Mouse (Mus musculus) thymus, postnatal 0 days (tissue): ENCODE data around the gene Nfkb2. TPM values are rescaled to one million over a fixed set of nuclear protein-coding genes. Genes with fewer than 3 reads are reported as not detected.
A peak's percentile ranks its signal among the peaks of the same experiment; 100 is the strongest.

Experiments used
- DNase-seq: peaks from one replicate; pipeline ENCODE4 v3.0.0-alpha.2; 2015; ENCODE audit warnings: low spot score
- polyA plus RNA-seq: library from polyadenylated mRNA; unstranded; fragments of >200 nt; fragmentation: Nextera tagmentation; extraction: Ambion mirVana; gene quantifications from 2 replicates; pipeline ENCODE4 v1.2.1, GENCODE M21; 2015

Gene Nfkb2
- polyA plus RNA-seq, 1 experiment from 2014 or later = 29.1 TPM

DNA sequence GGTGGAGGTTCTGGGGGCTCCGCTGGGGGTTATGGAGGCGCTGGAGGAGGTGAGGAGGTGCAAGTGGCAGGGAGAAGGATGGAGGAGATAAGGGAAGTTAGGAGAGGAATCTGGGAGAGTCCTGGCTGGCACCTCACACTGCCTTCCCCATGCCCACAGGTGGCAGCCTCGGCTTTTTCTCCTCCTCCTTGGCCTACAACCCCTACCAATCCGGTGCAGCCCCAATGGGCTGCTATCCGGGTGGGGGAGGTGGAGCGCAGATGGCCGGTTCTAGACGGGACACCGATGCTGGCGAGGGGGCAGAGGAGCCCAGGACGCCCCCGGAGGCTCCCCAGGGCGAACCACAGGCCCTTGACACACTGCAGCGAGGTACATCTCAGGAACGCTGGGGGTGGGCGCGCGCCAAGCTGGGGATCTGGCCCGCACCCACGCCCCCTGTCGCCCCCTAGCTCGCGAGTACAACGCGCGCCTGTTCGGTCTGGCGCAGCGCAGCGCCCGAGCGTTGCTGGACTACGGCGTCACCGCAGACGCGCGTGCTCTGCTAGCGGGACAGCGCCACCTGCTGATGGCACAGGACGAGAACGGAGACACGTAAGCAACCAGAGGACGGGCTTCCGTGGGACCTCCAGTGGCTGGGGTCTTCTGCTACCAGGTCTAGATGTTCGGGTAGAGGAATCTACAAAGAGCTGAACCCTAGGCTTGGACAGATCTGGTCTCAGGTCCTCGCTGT is 4.8 kb downstream of the Nfkb2 start:
- DNase-seq = peak; percentile 89

DNA sequence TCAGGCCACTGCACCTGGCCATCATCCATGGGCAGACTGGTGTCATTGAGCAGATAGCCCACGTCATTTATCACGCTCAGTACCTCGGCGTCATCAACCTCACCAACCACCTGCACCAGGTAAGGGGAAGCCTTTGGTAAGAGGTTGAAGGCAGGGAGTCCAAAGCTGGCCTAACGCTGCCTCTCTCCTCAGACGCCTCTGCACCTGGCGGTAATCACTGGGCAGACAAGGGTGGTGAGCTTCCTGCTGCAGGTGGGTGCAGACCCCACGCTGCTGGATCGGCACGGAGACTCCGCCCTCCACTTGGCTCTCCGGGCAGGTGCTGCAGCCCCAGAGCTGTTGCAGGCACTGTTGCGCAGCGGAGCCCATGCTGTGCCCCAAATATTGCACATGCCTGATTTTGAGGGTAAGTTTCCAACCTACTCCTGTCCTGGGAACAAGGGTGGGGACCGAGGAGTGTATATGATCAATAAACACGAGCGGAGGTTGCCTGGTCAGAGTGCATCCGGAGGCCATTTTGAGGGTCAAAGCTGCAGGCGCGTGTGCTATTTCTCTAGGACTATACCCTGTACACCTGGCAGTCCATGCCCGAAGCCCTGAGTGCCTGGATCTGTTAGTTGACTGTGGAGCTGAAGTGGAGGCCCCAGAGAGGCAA is 5.7 kb downstream of the Nfkb2 start:
- no peak for DNase-seq

DNA sequence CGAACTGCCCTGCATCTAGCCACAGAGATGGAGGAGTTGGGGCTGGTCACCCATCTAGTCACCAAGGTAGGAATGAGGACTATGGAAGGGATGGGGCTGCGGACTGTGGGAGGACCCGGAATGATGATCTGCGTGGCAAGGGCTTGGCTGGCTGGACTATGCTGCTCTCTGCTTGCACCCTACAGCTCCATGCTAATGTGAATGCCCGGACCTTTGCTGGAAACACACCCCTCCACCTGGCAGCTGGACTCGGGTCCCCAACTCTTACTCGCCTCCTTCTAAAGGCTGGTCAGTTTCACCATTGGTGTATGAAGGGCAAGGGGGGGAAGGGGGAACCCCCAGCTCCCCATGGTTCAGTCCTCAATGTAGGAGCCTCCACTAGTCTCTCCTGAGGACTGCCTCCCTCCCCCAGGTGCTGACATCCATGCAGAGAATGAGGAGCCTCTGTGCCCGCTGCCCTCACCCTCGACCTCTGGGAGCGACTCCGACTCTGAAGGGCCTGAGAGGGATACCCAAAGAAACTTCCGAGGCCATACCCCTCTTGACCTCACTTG is 6.3 kb downstream of the Nfkb2 start:
- no peak for DNase-seq

DNA sequence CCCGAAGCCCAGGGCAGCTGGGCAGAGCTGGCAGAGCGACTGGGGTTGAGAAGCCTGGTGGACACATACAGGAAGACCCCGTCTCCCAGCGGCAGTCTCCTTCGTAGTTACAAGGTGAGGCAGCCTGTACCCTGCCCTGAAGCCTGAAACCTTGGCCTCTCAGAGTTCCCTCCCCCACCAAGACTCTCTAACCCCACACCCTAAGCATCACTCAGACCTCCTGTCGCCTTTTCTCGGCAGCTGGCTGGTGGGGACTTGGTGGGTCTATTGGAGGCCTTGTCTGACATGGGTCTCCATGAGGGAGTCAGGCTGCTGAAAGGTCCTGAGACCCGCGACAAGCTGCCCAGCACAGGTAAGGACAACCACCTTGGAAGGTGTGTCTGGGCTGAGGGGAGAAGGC is 7.2 kb downstream of the Nfkb2 start:
- DNase-seq = no peak

DNA sequence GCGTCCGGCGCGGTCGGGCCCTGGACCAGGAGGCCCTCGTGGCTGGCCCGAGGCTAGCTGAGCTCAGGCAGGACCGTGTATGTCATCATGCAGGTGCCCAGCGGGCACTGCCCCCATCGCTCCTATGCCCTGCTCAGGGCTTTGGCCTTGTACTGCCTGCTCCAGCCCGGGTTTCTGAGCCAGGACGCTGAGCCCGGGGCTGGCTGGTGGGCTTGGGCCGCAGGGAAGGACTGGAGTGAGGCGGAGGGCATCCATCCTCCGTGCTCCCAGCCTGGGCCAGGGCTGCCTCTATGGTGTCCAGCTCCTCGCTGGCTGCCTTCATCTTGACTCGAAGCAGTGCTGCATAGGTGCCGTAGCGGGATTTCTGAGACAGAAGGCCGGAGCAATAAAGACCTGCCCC is 8.4 kb downstream of the Nfkb2 start:
- no peak for DNase-seq

DNA sequence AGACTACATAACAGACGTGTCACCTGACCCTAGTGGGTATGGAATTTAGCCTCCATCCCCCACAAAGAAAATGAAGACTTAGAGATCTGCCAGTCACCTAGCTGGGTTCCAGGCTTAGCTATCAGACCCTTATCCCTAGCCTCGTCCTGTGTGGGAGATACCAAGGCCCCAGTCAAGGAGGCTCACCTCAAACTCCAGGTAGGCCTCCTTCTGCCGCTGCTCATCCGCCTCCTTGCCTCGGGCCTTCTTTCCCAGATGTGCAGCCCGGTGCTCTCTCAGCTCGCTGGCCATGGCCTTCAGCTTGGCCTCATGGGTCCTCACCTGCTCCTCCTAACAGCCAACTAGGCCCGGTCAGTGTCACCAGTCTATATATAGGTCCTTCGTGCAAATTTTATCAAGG is 9.0 kb downstream of the Nfkb2 start:
- no peak for DNase-seq

DNA sequence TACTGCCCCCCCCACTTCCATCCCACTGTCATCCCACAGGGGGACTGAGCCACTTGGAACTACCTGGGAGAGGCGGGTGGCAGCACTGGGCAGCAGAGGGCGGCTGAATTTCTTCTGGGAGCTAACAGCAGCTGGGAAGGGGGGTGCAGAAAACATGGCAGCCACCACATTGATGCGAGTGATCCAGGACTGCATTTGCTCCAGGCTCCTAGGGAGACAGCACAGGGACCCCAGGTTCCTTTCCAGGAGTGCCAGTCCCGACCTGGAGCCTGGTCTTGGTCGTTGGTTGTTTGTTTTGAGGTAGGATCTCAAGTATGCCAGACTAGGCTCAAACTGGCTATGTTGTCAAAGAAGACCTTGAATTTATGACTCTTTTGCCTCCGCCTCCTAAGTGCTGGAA is 9.5 kb downstream of the Nfkb2 start:
- no peak for DNase-seq

DNA sequence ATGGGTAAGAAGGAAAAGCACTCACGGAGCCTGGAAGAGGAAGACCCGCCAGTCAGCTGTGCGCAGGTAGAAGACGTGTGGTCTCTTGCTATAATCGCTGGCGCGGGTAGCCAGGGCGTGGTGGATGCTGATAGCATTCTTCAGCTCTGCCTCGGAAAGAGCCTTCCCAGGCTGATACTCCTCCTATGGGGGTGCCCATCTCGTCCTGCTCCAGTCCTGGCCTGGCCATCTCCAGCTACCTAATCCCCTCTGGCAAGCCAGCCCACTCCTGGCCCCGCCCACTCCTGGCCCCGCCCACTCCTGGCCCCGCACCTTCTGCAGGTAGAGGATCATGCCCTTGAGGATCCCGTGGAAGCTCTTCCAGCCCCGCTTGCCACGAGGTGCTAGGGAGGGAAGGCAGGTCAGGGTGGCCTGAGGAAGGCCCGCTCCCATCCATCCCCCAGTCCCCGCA is 10.1 kb downstream of the Nfkb2 start:
- no peak for DNase-seq

DNA sequence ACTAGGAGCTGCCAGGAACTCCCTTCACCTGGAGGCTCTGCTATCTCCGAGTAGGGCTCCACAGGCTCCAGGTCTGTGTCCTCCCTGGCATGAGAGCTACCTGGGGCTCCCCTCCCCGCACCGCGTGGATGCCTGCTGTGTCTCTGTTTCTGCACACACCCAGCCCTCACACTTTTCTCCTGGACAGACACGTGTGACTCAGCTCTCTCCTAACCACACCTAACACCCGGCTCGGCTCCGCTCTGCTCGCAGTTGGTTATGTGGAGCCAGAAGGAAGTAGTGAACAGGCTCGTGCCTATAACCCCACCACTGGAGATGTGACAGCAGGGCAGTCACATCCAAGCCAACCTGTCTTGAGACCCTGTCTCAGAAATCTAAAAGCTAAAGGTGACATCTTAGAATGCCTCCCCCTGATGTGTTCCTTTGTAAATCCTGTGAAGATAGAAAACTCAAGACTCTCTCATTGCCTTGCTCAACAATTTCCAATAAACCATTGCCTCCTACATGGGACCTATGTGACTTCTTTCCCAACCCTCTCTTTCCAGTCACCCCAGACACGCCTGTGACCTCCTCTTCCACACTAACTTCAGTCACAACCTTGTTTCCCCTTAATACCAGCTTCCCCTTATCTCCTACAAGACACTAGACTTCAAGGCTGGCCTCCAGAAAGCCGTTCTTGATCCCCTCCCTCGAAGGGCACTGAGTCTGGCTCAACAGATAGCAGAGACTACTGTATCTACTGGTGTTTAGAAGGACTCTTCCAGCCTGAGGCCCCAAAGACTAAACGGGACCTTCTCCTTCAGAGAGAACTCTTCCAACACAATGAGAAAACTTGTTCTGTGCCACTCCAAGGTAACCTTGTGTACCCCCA is 11.0 kb downstream of the Nfkb2 start:
- DNase-seq = no peak

DNA sequence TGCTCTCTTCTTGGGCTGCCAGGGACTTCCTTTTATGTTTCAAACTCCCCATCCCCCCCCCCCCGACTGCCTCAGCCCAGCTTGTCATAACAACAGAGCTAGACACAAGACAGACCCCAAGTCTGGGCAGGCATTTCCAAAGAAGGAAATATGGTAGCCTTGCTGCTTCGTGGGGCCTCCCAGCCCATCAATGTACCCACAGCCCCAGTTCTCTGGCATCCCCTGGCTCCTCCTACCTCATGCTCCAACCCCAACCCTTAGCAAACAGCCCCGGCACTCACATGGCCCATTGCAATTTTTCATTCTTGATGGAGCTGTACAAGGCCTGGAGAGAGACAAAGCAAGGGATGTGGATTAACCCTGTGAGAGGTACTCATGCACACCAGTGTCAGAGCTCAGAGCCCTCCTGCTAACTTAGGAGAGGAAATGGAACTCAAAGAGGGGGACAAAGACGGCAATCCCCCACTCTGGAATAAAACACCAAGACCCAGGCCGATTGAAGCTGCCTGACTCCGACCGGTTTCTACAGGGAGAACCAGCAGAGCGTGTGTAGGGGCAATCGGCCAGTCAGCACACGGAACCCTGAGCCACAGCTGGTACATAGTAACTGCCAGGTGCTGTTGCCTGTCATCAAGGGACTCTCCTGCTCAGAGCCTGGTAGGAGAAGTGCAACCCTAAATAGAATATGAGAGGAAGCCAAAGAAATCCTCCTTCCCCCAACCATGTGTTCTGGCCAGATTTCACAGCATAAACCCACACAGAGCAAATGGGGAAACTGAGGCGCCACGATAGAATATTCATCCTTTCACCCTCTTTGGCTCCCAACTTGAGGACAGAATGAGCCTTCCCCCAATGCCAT is 11.9 kb downstream of the Nfkb2 start:
- no peak for DNase-seq

DNA sequence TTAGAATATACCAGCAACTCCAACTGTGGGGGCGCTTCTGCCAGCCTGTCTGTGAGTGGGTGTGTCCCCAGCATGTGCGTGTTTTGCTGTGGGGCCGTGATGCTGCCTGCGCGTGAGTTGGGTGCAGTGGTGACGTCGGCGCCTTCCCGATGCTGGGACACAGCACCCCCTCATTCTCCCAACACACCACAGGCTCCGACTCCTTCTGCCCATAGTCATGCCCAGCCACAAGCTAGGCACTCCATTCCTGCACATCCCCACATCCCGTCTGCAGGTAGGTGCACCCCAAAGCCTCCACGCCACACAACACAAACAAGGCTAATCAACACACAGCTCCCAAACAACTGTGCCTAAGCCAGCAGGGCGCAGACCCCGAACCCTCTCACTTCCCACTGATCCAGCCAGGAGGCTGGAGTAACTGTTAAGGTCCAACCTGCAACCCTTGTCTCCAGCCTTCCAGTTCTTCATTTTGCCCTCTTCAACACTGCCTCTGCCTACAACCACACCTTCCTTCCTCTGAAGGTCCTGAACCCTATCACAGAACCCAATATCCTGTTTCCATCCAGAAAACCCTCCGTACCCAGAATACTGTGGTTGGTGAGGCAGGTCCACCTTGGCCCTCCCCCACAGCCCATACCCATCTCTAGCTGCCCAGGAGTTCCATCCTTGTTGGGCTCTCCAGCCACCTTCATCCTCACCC is 12.9 kb downstream of the Nfkb2 start:
- DNase-seq = no peak

DNA sequence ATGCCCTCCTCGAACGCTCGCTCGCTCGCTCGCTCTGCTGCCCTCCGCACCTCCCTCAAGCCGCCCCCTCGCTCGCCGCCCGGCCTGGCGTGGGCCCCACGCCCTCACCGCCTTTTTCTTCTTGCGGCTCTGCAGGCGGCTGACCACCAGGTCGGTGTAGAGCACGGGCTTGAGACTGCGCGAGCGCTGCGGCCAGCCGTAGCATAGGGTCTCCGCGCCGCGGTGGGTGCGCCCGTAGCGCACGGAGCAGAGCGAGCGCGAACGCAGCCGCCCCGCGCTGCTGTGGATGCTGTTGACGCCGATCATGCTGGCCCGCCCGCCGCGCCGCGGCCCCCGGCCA is 13.4 kb downstream of the Nfkb2 start:
- no peak for DNase-seq

DNA sequence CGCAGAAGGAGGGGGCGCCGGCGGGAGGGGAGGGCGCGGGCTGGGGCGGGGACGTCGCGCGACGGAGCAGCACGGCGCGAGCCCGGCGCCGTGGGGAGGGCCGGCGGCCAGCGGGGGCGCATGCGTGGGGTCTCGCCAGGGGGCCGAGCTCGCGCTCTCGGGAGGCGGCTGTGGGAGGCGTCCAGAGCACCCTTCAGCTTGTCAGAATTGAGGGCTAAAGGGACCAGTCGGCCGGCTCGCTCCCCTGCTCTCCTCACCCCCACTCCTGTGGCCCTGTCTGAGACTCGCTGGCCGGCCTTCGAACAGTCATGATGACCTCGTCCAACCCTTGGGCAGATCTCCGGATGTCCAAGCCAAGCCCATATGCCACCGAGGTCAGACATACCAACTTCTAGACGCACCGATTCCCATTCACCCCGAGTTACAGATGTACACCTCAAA is 13.9 kb downstream of the Nfkb2 start:
- no peak for DNase-seq

DNA sequence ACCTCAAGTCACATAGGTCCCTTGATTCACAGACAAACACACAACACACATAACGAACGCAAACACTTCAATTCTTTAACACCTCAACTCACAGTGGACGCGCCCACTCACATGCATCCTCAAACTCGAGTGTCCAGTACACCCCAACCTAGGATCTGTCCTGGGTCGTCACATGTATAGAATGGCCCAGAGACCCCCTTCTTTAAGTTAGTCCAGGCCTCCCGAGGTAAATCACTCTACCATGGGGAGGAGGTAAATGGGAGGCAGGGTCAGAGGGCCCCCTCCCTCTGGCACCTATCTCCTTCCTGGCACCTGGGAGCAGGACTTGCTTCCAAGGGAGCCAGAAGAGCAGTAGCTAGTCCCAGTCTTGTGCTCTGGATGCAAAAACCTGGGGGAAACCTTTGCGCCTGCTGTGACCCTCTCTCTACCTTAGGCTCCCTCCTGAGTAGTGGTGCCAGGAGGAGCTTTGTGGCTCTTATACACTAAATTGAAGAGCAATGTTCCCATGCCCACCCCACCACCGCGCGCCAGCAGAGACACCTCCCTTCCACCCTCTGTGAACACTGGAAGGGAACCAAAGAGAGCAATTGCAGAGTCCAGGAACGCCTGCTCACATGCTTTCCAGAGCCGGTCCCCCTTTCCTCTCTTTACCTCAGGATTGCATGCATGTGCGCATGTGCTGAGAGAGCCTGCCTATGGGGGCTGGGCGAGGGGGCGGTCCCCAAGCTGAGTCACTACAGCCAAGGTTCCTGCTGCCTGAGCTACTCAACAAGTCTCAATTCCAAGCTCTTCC is 14.7 kb downstream of the Nfkb2 start:
- no peak for DNase-seq

DNA sequence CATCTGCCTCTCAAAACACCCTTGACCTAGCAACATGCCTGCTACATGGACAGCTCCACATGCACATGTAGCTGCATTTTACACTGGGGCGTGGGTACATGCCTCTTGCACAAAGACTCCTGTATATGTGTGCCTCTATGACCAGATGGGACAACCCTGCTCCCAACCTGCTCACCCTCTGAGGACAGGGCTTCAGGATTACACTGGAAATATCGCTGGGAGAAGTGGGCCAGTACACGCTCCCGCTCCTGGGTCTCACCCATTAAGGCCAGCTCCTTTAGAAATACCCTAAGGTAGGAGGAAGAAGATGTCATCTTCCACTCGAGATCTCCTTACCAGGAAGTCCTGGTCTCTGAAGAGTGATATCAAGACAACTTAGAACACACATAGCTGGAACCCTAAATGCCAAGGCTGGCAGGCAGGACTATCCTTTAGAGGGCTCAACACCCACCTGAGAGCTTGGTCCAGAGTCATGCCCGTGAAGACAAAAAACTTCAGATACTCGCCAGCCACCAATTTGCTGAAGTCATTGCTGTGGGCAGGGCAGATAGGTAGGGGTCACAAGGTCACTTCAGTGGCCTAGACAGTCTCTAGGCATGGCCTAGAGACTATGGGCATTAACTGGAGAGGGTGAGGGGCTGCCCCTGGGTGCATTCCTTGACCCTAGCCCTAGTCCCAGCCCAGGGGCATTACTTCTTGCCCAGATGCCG is 16.1 kb downstream of the Nfkb2 start:
- DNase-seq = no peak

DNA sequence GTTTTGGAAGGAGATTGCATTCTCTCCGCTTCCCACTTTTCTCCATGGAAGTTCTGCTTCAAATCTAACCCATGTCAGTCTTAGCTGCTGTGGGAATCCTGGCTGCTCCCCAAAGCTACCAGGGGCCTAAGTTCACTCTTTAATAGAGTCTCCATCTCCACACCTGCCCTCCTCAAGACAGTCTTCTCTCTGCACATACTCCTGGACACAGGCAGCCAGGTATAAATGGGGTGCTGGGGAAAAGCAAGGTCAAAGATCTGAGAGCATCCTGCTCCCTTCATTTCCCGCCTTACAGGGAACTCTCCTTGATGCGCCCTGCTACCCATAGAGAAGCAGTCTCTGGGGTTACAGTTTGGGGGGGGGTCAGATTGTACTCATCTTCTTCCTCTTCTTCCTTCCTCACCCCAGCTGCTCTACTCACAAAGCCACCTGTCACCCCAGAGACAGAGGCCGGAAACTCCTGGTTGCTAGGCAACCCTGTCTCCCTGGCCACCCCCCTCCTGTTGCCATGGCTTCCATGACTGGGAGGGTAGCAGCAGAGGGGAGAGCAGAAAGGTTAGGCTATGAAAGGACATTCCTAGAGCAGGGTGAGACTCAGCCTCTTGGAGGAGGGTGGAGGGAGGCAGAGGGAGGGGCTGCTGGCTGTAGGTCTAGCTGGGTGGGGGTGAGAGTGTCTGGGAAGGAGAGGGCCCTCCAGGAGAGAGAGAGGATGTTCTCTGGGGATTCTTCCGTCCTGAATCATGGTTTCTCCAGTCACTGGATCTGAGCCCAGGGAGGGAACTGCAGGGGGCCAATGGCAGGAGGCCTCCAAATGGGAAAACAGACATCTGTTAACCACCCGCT is 17.2 kb downstream of the Nfkb2 start:
- DNase-seq = peak; percentile 74

DNA sequence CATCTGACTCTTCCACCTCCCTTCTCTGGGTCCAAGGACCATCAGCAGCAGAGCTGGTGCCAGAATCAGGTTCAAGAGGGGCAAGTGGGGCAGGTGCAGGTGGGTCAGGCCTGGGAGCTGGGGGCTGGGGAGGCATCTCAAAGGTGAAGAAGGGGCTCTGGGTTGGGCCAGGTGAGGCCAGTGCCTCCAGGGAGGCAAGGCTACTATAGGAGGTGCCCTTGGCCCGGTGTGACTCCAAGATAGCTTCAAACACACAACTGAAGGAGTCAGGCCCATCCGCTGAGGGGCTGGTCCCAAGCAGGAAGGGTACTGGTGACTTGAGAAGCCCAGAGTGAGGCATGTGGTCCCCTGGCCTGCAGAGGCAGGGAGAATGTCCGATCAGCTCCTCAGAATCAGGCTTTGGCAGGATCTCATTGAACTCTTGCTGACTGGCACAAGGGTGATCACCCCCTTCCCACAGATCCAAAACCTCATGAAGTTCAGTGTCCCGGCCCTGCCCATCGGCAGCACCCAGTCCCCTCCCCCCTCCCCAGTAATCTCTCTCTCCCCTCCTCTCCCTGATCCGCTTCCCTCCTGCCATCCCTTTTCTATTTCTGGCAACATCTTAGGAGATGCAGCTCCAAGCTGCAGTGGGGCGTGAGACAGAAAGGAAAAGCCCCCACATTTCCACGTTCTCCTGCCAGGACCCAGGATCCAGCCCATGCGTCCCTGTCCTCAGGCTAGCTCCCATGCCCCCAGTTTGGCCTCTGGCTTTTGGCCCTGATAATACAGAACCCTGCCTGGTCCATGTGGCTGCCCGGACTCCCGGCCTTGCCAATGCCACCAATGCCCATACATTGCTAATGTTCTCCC is 18.2 kb downstream of the Nfkb2 start:
- no peak for DNase-seq
